Mouse (Mus musculus) ES-Bruce4 (cell line): Measurements from ENCODE around the gene Ehmt1.

Experiments
- CTCF ChIP-seq: IDR thresholded peaks from one replicate; pipeline ENCODE4 v1.8.1; 2011; ENCODE audit warnings: low read depth, low read length
- EP300 ChIP-seq: IDR thresholded peaks from 2 replicates; pipeline ENCODE4 v1.6.1; 2011; ENCODE audit warnings: low read depth, low read length; ENCODE audit not compliant: insufficient read depth
- POLR2A ChIP-seq: IDR thresholded peaks from one replicate; pipeline ENCODE4 v1.8.1; 2011; ENCODE audit warnings: low read length; ENCODE audit not compliant: insufficient read depth

GRCm38 (mm10) chr2:24912589-24912988, 6.8 kb downstream of the Ehmt1 start:
- no peak for TF ChIP-seq POLR2A
- TF ChIP-seq CTCF, result no peak
- no peak for TF ChIP-seq EP300
